Mouse (Mus musculus) heart, embryonic 13.5 days (tissue): ENCODE data around the gene Olfr93. TPM values are rescaled to one million over a fixed set of nuclear protein-coding genes. Genes with fewer than 3 reads are reported as not detected.
"Not testable (repeated sequence)": the region's sequence is repeated elsewhere in the genome, so short reads cannot be mapped to it uniquely, and the experiment has no call there.

ENCODE experiments used
- ATAC-seq: fragments of 200-750 bp; cut with Nextera tagmentation; 2 replicates; pipeline ENCODE4 v1.8.0; 2017; ENCODE audit warnings: moderate TSS enrichment; ENCODE audit not compliant: insufficient number of reproducible peaks, low FRiP score, low TSS enrichment; ENCODE audit errors: extremely low read depth
- H3K27ac ChIP-seq: fragments of 300-500 bp; sonication (generic); replicated peaks from 2 replicates; pipeline ENCODE4 v1.5.1; 2015; ENCODE audit warnings: moderate library complexity, mild to moderate bottlenecking, inconsistent platforms
- H3K27me3 ChIP-seq: fragments of 300-500 bp; sonication (generic); replicated peaks from 2 replicates; pipeline ENCODE4 v1.6.1; 2015; ENCODE audit warnings: mild to moderate bottlenecking, inconsistent platforms
- H3K36me3 ChIP-seq: fragments of 300-500 bp; sonication (generic); 2 replicates; pipeline ENCODE4 v1.6.1; 2015; ENCODE audit warnings: mild to moderate bottlenecking, inconsistent platforms
- H3K4me1 ChIP-seq: fragments of 300-500 bp; sonication (generic); 2 replicates; pipeline ENCODE4 v1.6.1; 2015; ENCODE audit warnings: inconsistent platforms
- H3K4me2 ChIP-seq: fragments of 300-500 bp; sonication (generic); 2 replicates; pipeline ENCODE4 v1.6.1; 2015; ENCODE audit warnings: inconsistent platforms, mild to moderate bottlenecking, moderate library complexity
- H3K4me3 ChIP-seq: fragments of 300-500 bp; sonication (generic); 2 replicates; pipeline ENCODE4 v1.5.1; 2015; ENCODE audit warnings: moderate library complexity, mild to moderate bottlenecking, inconsistent platforms
- H3K9ac ChIP-seq: fragments of 300-500 bp; sonication (generic); 2 replicates; pipeline ENCODE4 v1.6.1; 2015; ENCODE audit warnings: inconsistent platforms, mild to moderate bottlenecking, moderate library complexity
- H3K9me3 ChIP-seq: fragments of 300-500 bp; sonication (generic); 2 replicates; pipeline ENCODE4 v1.6.1; 2016; ENCODE audit warnings: inconsistent platforms
- WGBS: fragments of 180-500 bp; shearing (Covaris S2); methylation state at CpG from one replicate; pipeline ENCODE4 v1.1.7; 2015; ENCODE audit warnings: mixed read lengths; 5-methylcytosine and 5-hydroxymethylcytosine counted together
- polyA plus RNA-seq: library from polyadenylated mRNA; unstranded; fragments of >200 nt; fragmentation: Nextera tagmentation; extraction: Ambion mirVana; gene quantifications from 2 replicates; pipeline ENCODE4 v1.2.1, GENCODE M21; 2015

Gene Olfr93
- polyA plus RNA-seq, result not detected in 2 replicates

DNA sequence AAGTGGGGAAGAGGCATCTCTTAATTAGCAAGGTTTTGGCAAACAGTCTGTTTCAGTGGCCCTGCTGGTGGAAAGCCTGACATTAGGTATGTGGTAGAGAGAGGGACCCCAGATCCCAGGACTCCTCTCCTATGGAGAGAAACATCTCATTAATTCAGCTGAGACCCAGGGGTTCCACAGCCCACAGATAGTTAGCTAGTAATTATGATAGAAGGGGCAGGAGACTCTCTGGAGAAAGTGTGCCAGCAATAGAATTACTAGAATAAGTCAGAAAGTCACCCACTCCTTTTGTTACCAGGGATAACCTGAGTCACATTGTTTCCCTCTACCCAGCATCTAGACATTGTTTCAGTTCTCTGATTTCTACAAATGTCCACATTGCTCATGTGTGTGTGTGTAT lies at the start of gene Olfr93:
TSS of gene Olfr93 (minus strand) at position 101 of the 400 bp plus-strand sequence.
- H3K4me1 ChIP-seq, result no peaks in the 10 kb centered on the region
- H3K9ac ChIP-seq, result no peak within 1 kb of the TSS
- no peaks in the 10 kb centered on the region for H3K27me3 ChIP-seq
- no peaks in the 10 kb centered on the region for H3K36me3 ChIP-seq
- no peak for ATAC-seq
- no peak within 1 kb of the TSS for H3K27ac ChIP-seq
- no peaks in the 10 kb centered on the region for H3K9me3 ChIP-seq
- H3K4me3 ChIP-seq, result no peak within 1 kb of the TSS
- no peak within 1 kb of the TSS for H3K4me2 ChIP-seq

DNA sequence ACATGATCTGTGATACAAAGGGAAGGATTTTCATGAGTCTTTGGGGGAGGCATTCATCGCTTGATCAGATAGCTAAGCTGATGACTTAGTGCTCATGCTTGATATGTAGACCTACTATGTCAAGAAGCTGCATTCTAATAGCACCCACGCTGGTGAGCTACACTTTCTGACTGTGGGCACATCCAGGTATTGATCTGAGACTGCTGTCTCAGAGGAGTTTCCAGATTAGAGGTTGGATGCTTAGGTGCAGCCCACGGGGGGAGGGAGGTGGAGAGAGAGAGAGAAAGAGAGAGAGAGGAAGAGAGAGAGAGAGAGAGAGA lies 42.6 kb upstream of the Olfr93 start:
- Histone ChIP-seq H3K27ac (no peak overlapping the region), H3K9me3 (no peaks in the 10 kb centered on the region), H3K4me2 (no peak overlapping the region), H3K9ac (no peak overlapping the region), H3K27me3 (peaks cover 45% of the 10 kb centered on the region), H3K4me1 (no peaks in the 10 kb centered on the region), H3K36me3 (no peaks in the 10 kb centered on the region), H3K4me3 (no peak overlapping the region)
- 24% methylated on average over 3 of the region's 3 CpGs for WGBS
- no peak for ATAC-seq

DNA sequence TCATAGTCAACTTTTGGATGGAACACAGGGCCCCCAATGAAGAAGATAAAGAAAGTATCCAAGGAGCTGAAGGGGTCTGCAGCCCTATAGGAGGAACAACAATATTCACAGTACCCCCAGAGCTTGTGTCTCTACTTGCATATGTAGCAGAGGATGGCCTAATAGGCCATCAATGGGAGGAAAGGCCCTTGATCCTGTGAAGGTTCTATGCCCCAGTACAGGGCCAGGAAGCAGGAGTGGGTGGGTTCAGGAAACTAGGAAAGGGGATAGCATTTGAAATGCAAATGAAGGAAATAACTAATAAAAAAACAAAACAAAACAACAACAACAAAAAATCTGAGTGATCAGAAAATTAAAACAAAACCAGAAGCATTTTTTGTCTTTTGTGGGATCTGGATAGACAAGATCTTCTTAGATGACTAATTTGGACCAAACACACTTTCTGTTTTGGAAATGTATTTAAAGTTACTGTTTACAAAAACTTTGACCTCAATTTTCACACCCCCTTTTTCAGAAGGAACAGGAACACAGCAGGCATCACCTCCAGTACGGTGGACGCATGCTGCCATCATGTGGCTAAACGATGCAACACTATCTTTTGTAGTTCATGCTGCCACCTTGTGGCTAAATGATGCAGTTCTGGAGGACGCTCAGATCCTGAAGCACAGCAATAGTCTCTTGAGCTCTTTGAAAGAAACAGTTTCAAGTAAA lies 42.1 kb upstream of the Olfr93 start:
- ATAC-seq, result no peak
- 1% methylated on average over 4 of the region's 4 CpGs for WGBS
- H3K27me3 ChIP-seq, result peaks cover 45% of the 10 kb centered on the region
- no peaks in the 10 kb centered on the region for H3K4me1 ChIP-seq
- no peak overlapping the region for H3K27ac ChIP-seq
- no peaks in the 10 kb centered on the region for H3K9me3 ChIP-seq
- no peak overlapping the region for H3K4me3 ChIP-seq
- H3K9ac ChIP-seq, result no peak overlapping the region
- no peaks in the 10 kb centered on the region for H3K36me3 ChIP-seq
- H3K4me2 ChIP-seq, result no peak overlapping the region

DNA sequence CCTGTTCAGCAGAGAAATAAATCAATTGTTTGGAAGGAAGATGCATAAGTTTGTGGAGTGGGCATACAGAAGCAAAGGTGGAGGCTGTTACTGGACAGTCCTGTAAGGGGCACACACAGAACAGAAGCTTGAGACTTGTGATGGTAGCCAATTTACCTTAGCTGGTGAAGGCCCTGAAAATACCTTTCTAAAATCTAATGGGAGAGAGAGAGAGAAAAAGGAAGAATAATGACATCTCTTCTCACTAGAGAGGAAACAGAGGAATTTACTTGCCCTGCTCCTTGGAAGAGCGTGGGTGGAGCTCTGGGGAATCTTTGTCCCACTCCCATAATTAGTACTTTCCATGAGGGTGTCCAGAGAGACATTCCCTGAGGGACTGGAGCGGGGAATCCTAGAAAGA lies 39.6 kb upstream of the Olfr93 start, which contains the start of gene Olfr94:
TSS of gene Olfr94 (minus strand) at position 101 of the 400 bp plus-strand sequence.
- 80% methylated on average over 2 of the region's 2 CpGs for WGBS
- Histone ChIP-seq H3K27ac (no peak within 1 kb of the TSS), H3K36me3 (no peaks in the 10 kb centered on the region), H3K4me2 (no peak within 1 kb of the TSS), H3K9ac (no peak within 1 kb of the TSS), H3K4me3 (no peak within 1 kb of the TSS), H3K4me1 (peaks cover 9% of the 10 kb centered on the region), H3K9me3 (no peaks in the 10 kb centered on the region), H3K27me3 (peaks cover 63% of the 10 kb centered on the region)
- no peak for ATAC-seq

DNA sequence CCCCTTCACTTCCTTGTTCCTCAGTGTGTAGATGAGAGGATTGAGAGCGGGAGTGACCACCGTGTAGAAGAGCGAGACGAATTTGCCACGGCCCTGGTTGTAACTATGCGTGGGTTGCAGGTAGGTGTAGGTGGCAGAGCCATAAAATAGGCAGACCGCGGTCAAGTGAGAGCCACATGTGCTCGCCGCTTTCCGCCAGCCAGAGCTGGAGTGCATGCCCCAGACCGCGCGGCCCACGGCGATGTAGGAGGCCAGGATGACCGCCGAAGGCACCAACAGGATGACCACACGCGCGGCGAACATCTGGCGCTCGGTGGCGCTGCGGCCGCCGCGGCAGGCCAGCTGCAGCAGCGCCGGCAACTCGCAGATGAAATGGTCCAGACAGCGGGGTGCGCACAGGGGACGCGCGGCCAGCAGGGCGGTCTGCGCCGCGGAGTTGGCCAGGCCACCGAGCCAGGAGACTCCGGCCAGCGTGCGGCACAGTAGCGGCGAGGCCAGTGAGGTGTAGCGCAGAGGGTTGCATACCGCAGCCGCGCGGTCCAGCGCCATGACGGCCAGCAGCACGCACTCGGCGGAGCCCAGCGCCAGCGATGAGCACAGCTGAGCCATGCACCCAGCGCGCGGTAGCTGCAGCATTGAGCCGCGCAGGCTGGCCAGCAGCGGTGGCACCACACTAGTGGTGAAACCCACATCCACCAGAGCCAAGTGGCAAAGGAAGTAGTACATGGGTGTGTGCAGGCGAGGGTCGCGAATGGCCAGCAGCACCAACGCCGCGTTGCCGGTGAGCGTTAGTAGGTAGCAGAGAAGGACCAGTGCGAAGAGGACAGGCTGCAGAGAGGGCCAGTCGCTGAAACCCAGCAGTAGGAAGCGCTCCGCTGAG lies 35.8 kb upstream of the Olfr93 start:
- peaks cover 85% of the 10 kb centered on the region for H3K27me3 ChIP-seq
- under 1% methylated on average over 77 of the region's 77 CpGs for WGBS

DNA sequence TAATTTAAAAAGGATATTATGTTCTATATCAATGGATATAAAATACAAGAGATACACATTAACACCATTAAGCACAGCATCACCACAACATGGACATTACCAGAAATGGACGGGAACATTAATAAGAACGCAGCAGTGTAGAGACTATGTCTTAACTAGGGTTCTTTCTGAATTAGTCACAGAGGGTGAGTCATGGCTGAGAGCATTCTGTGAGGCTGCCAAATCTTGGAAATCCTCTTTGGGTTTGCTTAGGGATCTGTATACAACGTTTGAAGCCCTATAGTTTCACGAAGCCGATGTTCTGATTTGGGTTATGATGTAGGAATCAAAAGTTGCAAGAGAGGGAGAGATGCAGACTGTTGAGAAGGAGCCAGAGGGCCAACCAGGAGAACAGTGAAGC lies 33.5 kb upstream of the Olfr93 start:
- H3K9me3 ChIP-seq, result no peaks in the 10 kb centered on the region
- H3K36me3 ChIP-seq, result no peaks in the 10 kb centered on the region
- peaks cover 62% of the 10 kb centered on the region for H3K27me3 ChIP-seq
- no peak for ATAC-seq
- H3K4me1 ChIP-seq, result peaks cover 9% of the 10 kb centered on the region
- H3K9ac ChIP-seq, result no peak overlapping the region
- no peak overlapping the region for H3K4me2 ChIP-seq
- H3K27ac ChIP-seq, result no peak overlapping the region
- 80% methylated on average over 5 of the region's 5 CpGs for WGBS
- H3K4me3 ChIP-seq, result no peak overlapping the region

More for the DNA sequence above, 35.8 kb upstream of the Olfr93 start:
- H3K36me3 ChIP-seq, result no peaks in the 10 kb centered on the region
- ATAC-seq, result no peak
- peaks cover 9% of the 10 kb centered on the region for H3K4me1 ChIP-seq
- H3K4me3 ChIP-seq, result peak overlapping the region; percentile 59
- no peak overlapping the region for H3K27ac ChIP-seq
- no peaks in the 10 kb centered on the region for H3K9me3 ChIP-seq
- peak overlapping the region; percentile 29 for H3K9ac ChIP-seq
- H3K4me2 ChIP-seq, result peak overlapping the region; percentile 85

DNA sequence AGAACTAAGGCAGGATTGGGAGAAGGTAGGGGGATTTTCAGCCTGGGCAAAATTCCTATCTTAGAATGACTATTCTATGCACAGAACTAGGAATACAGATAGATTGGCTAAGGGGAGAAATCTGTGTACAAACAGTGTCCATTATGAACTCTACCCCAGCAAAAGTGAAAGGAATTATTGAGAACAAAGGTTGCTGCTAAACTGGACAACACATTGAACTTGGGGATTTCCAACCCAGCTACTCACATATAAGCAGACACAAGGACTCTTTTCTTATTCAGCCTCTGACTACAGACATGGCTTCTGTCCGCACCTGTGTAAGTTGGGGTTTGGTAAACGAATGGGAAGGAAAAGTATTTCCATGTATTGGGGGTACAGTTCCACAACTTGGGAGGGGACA lies 32.4 kb upstream of the Olfr93 start, which contains the start of gene Ubd:
TSS of gene Ubd (plus strand) at position 237 of the 400 bp plus-strand sequence.
- Histone ChIP-seq H3K27ac (no peak within 1 kb of the TSS), H3K4me2 (no peak within 1 kb of the TSS), H3K9me3 (no peaks in the 10 kb centered on the region), H3K9ac (no peak within 1 kb of the TSS), H3K27me3 (peaks cover 52% of the 10 kb centered on the region), H3K36me3 (no peaks in the 10 kb centered on the region), H3K4me3 (no peak within 1 kb of the TSS), H3K4me1 (peaks cover 9% of the 10 kb centered on the region)
- WGBS, result 62% methylated on average over 2 of the region's 2 CpGs
- no peak for ATAC-seq

DNA sequence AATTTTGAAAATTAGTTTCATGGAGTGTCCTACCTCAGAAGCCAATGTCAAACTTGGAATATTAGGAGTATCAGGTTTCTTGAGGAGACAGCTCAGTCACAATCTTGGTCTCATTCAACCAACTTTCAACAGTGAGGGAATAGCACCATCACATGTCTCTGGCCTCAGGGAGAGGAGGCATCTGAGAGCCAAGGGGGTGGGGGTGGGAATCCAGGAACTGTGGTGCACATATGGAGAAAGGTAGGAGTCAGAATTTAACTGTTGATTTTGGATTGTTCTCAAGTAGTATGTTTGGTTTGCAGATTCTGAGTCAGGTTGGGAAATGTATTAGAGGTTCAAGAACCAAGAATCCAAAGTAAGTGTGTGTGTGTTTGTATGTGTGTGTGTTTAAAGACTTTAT lies 31.7 kb upstream of the Olfr93 start:
- H3K4me1 ChIP-seq, result peaks cover 9% of the 10 kb centered on the region
- H3K4me3 ChIP-seq, result no peak overlapping the region
- no peak overlapping the region for H3K9ac ChIP-seq
- no peak overlapping the region for H3K27ac ChIP-seq
- H3K27me3 ChIP-seq, result peaks cover 46% of the 10 kb centered on the region
- H3K4me2 ChIP-seq, result no peak overlapping the region
- no peaks in the 10 kb centered on the region for H3K36me3 ChIP-seq
- ATAC-seq, result no peak
- H3K9me3 ChIP-seq, result no peaks in the 10 kb centered on the region

DNA sequence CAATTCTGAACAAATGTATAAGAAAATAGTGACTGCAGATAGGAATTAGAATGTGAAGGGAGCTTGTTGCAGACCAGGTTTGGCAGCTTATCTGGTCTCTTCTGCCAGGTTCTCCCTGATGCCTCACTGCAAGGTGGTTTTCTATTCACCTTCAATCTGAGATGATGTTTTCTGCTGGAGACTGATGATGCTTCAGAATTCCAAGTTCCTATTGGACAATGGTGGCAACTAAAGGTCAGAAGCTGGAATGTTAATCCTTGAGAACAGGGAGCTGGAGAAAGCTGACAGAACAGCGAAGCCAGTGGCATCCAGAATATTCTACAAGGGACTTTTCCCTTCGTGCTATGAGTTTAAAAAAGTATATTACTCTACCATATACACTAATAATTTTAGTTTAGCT lies 29.4 kb upstream of the Olfr93 start:
- Histone ChIP-seq H3K4me2 (no peak overlapping the region), H3K9ac (no peak overlapping the region), H3K4me3 (no peak overlapping the region), H3K36me3 (no peaks in the 10 kb centered on the region), H3K27ac (no peak overlapping the region), H3K27me3 (peaks cover 22% of the 10 kb centered on the region), H3K9me3 (no peaks in the 10 kb centered on the region), H3K4me1 (no peaks in the 10 kb centered on the region)
- no peak for ATAC-seq
- 32% methylated on average over 2 of the region's 2 CpGs for WGBS

DNA sequence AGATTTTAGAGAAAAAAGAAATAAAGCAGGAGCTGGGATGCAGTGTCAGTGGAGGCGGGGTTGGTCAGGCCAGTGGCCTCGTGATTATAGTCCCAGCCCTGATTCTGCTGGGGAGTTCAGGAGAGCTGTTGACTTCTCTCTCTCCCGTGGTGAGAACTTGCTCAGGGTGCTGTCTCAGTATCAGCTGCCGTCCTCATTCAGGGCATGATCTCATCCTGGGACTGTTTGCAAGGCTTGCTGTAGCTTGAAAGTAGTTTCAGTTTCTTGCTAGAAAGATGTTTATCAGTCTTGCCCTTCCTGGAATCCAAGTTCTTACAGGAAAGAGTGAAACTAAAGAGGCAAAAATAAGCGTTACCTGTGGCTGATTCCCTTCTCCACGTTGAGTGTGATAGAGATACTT lies 24.2 kb upstream of the Olfr93 start:
- H3K4me3 ChIP-seq, result no peak overlapping the region
- ATAC-seq, result no peak
- WGBS, result 32% methylated on average over 6 of the region's 6 CpGs
- no peaks in the 10 kb centered on the region for H3K4me1 ChIP-seq
- no peak overlapping the region for H3K9ac ChIP-seq
- no peaks in the 10 kb centered on the region for H3K9me3 ChIP-seq
- no peak overlapping the region for H3K27ac ChIP-seq
- no peaks in the 10 kb centered on the region for H3K27me3 ChIP-seq
- no peak overlapping the region for H3K4me2 ChIP-seq
- H3K36me3 ChIP-seq, result no peaks in the 10 kb centered on the region

DNA sequence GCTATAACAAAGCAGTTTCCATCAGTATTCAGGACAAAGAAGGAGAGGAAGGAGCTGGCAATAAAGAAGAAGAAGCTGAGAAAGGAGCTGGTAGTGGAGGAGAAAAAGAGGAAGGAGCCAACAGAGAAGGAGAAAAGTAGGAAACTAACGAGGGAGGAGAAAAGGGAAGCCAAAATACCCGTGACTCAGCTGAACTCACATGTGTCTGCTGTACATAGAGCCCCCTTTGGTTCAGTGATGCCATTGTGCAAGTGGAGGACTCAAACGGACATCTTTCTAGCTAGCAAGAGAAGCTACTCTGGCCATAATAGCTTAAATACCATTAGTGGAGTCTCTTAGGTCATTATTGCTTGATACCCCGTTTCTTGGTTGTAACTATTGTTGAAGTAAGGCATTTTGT lies 29.9 kb downstream of the Olfr93 start:
- H3K9ac ChIP-seq, H3K36me3 ChIP-seq, H3K9me3 ChIP-seq, H3K27ac ChIP-seq, H3K4me3 ChIP-seq, H3K4me1 ChIP-seq, H3K27me3 ChIP-seq, ATAC-seq, H3K4me2 ChIP-seq: not testable (repeated sequence)
- 65% methylated on average over 4 of the region's 4 CpGs for WGBS
